Mouse (Mus musculus): ENCODE measurements at regions not wholly inside any gene's neighbourhood (a gene's known extent, or its start where the extent isn't known, plus 50 kb on each side); places are given as distances from the start of the nearest gene placed in this dataset.
"Not testable (repeated sequence)": the region's sequence is repeated elsewhere in the genome, so short reads cannot be mapped to it uniquely, and the experiment has no call there.

DNA sequence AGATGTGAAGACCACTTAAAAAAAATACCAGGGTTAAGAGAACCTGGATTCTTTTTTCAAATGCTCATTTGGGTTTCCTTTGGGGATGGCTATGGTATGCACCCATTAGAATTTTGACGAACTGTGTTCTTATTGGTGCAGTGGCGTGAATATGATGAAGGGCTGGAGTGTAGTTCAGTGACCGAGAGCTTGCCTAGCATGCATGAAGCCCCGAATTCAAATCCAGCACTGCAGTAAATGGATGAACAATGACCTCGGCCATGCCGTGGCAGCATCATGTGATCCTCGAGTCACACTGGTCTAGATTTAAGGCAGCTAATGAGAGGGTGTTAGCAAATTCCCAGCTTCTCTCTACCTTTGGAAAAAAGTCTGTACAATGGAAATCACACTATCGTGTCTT lies 286.4 kb upstream of the Ubash3b start:
- DNase-seq (ENCODE audit: low spot score in 2 of 2) = no peak

DNA sequence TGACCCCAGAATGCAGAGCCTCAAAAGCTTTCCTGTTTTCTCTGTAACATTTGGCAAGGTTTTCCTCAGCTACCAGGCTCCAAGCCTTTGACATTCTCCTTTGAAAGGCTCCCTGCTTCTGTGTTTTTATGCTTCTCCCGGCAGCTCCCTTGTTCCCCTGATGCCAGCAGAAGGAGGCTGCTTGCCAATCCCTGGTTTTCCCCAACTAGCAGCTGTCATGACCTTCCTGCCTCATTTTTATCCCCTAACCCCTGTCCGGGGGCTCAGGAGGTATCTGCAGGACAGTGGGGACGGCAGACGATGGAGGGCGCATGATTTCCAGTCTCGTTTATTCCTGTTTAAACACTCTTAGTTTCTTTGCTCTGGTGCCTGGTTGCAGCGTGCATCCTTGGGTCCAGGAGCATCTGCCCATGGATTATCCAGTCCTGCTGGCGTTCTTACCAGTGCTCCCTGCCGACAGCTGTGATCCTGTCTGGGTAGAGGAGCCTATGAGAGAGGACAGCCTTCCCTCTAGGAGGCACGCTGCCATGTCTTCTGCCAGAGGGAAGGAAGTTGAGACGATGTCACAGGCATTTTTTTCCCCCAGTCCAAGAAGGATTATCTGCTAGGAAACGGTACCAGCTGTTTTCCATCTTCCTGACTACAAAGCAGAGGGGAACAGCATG lies 285.8 kb upstream of the Ubash3b start:
- no peak for DNase-seq (ENCODE audit: low spot score in 2 of 2)

DNA sequence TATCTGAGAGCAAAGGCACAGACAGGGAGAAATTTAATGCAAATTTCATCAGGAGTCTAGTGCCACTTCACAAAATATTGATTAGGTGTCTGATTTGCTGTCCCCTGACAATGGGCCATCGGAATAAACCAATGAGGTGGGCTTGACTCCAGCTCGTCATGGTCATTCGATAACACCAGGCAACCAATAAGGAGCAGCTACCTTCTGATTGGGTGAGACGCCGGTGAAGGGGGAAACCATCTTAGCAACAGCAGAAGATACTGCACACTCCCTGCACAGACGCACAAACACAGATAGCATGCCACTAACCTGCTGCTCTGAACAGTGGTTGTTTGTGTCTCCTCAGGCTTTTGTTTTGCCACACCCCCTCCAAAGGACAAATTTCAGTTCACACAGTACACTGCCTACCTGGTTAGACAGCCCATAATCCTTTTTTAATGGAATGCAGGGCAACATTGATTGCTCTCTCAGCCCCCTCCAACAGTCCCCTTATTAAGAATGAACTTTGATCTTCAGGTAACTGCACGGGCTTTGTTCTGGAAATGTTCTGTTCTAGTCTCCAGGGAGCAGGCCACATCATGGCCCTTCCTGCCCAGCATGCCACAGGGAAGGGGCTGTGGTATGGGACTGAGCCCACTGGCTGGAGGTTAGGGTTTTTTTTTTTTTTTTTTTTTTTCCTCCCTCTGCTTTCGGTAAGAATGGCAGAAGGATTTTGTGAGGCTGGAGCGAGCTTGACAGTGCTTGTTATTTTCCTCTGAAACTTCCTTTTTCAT lies 285.1 kb upstream of the Ubash3b start:
- no peak for DNase-seq (ENCODE audit: low spot score in 2 of 2)

DNA sequence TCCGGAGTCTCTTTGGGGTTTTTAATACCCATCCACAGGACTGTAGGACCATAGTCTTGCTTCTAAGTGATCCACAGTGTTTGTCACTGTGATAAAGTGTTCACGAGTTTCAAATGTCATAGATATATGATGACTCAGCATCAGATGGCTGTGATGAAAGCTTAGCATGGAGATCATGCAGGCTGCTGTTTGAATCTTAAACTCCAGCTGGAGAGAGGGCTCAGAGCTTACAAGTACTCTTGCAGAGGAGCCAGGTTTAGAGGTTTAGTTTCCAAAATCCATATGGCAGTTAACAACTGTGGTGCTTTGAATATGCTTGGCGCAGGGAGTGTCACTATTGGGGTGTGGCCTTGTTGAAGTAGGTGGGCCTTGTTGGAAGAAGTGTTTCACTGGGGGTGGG lies 280.9 kb upstream of the Ubash3b start:
- no peak for DNase-seq (ENCODE audit: low spot score in 2 of 2)

DNA sequence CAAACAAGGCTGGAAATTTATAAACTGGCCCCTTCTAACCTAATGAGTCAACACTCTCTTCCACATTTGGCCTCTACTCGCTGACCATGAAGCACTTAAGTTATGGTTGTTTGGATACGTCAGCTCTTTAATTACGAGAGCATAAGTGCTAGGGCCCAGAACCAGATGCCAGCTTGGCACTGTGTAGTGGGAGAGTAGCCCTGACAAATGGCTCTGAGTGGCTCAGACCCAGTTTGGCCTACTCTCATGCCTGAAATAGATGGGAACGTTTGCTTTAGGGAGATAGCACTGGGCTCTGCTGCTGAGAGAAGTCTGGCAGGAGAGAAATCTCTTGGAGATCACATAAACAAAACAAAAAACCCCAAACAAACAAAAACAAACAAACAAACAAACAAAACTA lies 278.5 kb upstream of the Ubash3b start:
- no peak for DNase-seq (ENCODE audit: low spot score in 2 of 2)

DNA sequence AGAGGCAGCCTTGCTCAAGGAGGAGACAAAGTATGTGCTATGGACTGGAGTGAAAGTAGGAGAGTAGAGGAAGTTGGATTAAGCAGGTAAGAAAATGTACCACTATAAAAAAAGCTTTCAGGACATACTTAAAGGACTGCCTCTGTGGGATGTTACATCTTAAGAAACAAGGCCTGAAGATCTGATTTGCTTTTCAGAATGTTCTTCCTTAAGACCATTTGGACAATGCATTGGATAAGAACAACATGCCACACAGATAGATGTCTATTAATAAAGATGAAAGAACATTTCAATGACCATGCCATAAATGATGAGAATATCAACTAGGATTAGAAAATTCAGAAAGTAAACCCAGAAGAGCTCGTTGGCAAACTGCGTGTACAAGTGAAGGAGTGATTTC lies 276.6 kb upstream of the Ubash3b start:
- no peak for DNase-seq (ENCODE audit: low spot score in 2 of 2)

DNA sequence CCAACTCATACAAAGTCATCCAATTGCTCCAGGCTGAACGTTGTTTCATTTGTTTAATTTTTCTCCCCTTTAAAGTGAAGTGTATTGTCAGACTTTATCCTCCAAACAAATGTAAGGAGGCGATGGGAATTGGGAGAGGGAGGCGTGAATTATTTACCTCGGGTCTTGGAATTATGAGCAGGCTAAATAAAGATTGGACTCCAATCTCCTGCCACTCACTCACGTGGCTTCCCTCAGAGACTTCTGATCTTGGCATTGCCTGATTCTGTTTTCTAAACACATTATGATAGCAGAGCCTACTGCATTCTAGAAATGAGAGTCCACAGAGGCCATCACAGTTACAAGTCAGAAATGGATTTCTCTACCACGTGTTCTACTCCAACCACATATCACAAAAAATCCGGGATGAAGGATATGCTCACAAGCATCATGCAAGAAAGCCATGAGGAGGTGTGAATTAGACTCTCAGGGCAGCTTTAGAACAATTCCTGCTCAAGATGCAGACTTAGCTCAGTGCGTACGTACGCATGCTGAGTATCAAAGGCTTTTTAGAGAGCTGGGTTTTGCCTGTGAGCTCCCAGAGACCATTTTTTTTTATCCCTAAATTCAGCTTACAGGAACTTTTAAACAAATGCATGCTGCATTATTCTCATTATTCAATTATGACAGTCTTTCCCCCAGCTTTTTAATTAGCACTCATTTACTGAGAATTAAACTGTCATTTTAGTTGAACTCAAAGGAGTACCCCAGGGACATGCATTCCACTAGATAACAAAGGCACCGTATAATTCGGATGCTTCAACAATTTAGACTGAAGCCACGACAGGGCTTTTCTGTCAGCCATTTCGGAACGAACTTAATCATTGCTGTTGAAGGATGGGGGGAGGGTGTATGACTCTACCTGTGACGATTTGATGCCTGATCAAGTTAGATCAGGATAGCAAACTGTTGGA lies 269.2 kb upstream of the Ubash3b start:
- DNase-seq (ENCODE audit: low spot score in 2 of 2) = no peak

DNA sequence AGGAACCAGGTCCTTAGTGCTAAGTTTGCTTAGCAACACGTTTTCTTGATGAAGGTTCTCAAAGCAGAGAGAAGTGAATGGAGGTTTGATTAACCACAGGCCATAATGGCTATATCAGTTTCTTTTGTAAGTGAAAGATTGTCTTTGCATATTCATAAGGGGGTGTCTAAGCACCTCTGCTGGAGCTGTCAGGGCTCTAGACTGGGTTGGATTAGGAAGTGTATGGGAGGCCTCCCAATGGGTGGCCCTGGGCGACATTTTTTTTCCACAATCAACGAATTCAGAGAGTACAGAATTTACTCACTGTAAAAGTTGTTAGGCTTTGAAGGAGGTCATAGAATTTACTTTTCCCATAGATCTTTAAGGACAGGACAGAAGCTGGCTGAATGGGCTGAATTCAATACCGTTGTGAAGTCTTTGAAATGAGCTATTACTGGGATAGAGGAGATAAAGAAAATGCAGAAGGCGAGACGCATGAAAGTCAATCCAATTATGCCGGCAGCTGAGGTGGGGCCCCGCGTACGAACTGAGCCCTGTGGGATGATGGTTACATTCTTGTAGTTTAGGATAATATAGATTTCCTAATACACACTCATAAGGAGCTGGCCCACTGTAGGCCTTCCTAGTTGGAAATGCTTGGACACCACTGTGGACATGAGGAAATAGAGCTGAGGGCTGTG lies 268.4 kb upstream of the Ubash3b start:
- DNase-seq (ENCODE audit: low spot score in 2 of 2) = no peak

DNA sequence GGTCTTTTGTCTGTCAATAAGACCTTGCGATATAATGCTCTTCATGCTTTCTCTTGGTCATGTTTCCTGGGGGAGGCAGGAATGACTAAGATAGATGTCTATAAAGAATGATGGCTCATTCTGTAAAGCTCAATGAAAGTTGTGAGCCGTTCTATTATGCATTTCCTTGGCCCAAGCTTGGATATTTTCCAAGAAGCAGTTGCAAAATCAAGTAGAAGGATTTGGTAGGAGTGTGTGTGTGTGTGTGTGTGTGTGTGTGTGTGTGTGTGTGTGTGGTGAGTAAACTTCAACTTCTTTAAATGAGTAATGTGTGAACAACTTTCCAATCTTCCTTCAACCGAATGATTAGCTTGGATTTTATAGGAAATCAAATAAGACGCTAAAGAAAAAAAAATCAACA lies 267.7 kb upstream of the Ubash3b start:
- DNase-seq (ENCODE audit: low spot score in 2 of 2) = no peak

DNA sequence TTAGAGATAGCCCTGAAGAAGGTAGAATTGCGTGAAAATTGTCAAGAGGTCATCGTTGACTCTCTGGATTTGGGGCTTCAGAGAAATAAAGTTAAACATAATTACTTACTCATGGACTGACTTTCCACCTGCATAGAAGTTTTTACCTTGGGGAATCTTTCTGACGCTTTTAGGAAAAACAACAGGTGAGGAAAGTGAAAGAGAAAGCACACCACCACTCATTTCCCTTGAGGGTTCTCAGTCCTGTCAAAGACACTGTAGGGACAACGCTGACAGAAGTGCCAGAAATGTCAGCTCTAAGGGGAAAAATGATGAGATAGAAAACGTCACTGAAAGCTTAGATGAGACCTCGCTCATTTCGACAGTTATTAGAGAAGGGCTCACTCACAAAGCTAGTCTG lies 265.2 kb upstream of the Ubash3b start:
- no peak for DNase-seq (ENCODE audit: low spot score in 2 of 2)

DNA sequence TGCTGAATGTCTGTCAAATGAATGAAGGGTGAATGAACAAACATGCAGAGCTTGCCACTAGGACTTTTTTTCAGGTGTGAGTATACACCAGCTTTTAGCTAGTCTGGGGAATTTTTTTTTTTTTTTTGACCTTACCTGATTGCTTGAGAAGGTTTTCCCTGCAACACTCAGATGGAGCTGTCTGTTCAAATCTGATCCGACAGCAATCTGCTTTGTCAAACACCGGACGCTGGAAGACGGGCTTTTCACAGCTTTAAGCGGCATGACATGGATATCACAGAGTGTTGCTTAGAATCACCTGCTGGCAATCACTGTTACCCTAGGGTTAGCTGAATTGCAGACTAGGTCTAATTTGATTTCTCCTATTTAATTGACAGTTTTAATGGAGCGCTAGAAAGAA lies 263.7 kb upstream of the Ubash3b start:
- DNase-seq (ENCODE audit: low spot score in 2 of 2) = no peak

DNA sequence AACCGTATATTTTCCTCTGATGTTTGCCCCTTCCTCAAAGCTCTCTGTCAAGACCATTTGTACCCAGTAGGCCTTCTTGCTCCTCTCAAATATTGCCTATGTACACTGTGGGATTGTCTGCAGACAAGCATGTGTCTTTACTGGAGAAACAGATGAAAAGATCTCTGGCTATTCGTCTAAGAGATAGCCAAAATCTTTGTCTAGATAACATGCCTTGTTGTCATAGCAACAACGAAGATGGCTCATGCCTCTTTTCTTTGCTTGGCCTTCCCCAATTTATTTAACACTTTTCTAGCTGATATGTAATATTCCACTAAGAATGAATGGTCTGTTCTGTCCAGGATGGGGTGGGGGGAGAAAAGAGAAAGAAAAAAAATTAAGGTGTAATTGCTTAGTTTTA lies 252.3 kb upstream of the Ubash3b start:
- no peak for DNase-seq (ENCODE audit: low spot score in 2 of 2)

DNA sequence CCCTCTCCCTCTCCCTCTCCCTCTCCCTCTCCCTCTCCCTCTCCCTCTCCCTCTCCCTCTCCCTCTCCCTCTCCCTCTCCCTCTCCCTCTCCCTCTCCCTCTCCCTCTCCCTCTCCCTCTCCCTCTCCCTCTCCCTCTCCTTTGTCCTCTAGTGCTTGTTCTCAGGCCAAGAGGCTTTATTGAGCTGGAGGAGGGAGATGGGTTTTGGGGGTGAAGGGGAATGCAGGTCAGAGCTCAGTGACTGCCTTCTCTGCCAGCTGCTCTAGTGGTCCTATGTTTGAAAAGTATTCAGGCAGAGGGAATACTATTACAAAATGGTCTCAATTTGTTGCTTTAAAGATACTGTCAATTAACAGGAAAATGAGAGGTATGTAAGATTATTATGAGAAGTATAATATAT lies 251.6 kb upstream of the Ubash3b start:
- not testable (repeated sequence) for DNase-seq (ENCODE audit: low spot score in 2 of 2)

DNA sequence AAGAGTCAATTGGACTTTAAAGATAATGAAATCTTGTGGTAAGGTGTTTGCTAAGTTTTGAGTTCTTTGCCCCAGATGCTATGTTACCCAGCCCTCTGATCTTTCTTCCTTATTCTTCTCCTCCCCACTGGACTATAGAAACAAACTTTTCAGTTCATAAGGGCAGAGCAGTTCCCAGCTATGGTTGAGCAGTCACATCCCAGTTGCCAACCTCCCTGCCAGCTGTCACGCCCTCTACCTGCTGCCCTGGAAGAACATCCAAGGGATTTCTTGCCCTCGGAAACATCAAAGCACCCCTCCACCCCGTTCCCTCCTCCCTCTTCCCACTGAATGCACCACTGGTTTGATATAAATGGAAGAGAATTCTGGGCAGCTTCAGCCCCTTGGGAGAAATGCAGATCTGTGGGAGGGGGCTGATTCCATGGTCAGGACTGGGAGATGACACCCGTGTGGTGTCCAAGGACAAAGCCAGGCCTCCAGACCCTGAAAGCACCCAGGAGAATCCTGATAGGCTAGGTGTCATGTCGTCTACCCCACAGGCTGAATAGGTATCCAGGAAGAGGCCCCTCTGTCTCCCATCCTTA lies 250.8 kb upstream of the Ubash3b start:
- no peak for DNase-seq (ENCODE audit: low spot score in 2 of 2)

DNA sequence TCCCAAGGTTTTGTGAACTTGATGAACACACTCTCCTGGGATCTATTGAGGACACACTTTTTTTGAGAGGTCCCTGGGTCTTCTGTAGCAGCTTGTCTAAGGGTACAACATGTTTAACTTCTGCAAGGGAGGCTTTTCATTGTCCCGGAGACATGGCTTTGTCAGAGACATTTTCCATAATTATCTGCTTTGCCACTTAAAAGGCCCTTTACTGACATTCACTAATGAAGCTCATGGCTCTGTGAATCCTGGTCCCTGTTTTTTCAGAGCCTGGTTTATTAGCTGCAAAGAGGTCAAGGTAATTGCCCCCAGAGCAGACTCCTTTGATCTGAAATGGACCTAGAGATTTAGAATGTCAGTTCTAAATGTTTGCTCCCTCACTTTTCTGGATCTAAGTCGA lies 246.8 kb upstream of the Ubash3b start:
- DNase-seq (ENCODE audit: low spot score in 2 of 2) = no peak

DNA sequence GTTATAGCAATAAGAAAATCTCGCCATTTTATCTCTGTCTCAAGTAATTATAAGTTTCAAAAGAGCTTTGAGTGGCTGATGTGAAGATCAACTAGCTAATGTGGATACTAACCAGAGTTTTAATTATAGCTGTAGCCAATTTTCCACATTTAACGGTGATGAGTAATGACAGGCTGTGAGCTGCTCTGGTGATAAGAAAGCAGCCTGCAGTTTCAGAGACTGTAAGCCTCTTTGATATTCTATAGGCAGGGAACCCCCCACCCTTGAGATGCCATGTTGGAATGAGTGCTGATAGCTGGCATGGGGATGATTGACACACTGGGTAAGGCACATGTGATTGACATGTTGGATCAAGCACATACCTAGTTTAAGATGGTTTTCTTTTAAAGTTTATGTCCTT lies 245.6 kb upstream of the Ubash3b start:
- DNase-seq (ENCODE audit: low spot score in 2 of 2) = no peak

DNA sequence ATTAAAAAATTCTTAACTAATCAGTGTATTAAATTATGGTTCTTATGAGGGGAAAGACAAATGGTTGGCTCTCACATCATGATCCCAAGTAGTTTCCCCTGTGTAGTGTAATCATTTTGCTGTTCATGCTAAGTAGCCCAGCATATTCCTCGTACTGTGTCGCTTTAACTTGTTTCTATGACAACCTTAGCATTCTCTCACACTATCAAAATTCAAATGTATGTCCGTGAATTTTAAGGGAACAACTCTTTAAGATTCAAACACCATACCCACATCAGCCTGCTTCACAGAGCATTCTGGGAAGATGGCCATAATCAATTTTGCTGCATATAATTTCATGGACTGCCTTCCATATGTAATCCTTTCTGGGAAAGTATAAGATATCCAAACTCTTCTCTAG lies 241.4 kb upstream of the Ubash3b start:
- DNase-seq (ENCODE audit: low spot score in 2 of 2) = no peak

DNA sequence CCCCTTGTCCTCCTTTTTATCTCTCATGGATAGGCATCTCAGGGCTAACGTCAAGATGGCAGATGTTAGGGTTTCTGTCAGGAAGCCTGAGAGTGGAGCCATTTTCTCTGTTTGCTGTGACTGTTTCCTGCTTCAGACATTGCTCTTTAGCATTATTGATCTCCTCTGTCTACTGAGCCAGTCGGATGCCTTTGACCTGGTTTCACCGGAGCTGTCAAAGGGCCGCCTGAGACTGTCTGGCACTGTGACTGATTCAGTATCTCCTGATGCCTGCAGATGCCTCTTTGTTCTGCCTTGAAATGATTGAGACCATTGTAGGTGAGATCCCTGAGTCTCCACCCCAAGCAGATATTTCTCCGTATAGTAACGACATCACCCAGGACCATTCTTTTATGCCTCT lies 239.5 kb upstream of the Ubash3b start:
- DNase-seq (ENCODE audit: low spot score in 2 of 2) = no peak

DNA sequence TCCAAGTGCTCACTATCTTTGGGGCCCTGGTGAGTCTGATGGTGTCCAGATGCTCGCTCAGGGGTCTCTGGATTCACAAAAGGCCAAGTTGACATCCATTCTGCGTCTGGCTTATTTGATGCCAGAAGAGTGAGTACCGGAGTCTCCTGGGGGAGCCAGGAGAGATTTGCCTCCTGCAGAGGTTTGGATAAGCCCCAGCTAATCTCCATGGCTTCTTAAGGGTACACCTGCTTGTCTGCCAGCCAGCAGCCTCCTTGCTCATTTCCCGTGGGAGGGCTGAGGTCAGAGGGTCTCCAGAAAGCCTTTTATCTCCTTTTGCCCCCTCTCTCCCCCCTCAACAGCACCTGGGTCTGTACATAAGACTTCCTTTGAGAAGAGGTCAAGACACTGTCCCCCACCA lies 234.0 kb upstream of the Ubash3b start:
- DNase-seq (ENCODE audit: low spot score in 2 of 2) = no peak

DNA sequence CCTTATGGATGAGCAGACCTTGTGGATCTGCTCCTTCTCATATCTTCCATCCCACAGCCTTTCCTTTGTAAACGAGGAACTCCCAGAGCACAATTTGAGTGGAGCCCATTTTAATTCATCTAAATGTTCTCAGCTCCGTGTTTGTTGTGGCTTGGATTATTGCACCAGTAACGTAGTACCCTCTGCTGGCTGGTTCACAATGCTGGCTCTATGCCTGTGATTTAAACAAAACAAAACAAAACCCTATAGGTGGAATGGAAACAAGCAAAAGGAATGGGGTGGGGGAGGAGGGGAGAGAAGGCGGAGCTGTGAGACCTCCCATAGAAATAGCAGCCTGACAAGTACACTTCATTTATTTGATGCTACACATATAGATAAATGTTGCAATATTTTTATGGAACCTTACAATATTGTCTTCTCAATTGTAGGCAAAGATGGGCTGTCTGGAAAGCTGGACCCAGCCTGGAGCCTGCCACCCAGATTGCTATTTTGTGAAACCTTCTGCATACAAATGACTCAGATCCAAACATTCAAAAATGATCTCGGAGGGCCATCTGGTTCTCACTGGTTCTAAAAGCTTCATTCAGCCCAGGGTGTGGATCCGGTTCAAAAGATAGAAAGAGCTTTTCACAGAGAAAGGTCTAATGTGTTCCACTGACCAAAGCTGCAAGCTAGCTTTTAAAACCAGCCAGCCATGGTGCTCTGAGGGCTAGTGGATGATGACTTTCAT lies 230.3 kb upstream of the Ubash3b start:
- DNase-seq (ENCODE audit: low spot score in 2 of 2) = no peak

DNA sequence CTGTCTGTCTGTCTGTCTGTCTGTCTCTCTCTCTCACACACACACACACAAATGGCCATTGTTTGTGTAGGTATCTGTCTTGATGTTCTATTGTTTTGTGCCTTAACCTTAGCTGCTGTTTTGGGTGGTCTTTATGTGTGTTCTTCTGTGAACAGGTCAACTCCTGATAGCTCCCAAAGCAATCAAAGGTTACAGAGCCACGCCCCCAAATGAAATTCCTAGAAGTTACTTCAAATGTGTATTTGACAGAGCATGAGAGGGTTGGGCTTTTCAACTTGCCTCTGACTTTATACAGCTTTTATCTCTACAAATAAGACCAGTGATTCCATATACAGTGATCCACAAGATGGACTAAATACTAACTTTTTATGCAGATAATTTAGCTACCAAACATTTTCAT lies 217.8 kb upstream of the Ubash3b start:
- no peak for DNase-seq (ENCODE audit: low spot score in 2 of 2)
